Mouse (Mus musculus) embryo, embryonic 10 days (tissue): Measurements from ENCODE around the gene Gm3727.
"Not testable (repeated sequence)": the region's sequence is repeated elsewhere in the genome, so short reads cannot be mapped to it uniquely, and the experiment has no call there.

Experiments used
- DNase-seq: peaks from one replicate; pipeline ENCODE4 v3.0.0-alpha.2; 2015; ENCODE audit warnings: low spot score

The Gm3727 gene

DNA sequence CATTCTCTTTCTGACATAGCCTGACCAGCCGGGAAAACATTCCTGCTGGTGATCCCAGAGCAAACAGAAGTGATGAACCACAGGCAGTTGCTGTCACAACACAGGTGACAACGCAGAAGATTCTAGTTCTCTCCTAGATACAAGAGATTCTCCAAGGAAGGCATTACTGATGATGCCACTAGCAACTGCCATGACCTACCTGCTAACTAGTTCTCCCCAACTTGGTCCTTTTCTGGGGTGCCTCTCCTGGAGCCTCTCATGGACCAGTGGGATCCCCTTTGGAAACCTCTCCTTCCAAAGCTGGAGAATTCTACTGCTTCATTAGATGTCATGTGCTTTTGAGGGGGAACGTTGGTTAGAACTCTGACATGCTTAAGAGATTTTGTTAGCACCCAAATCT is at the start of gene Gm3727:
Gm3727 (minus strand) TSS at position 101 of the 400 bp plus-strand sequence.
- DNase-seq = not testable (repeated sequence)

DNA sequence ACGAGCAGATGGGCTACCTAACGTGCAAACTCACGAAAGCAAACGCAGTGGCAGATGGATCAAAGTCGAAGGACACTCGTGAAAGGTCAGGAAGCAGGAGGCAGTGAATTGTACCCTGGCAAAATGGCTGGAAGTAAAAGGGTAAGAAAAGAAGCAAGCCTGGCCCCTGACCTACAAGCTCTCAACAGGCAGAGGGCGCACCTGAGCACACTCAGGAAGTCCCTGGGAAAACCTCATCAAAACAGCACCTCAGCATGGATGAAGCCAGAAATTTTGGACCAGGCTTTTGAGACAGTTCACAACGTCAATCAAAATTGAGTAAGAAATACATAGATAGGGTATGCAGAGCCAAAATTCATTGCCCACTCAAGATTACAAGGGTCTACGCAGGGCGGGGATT is 21.0 kb downstream of the Gm3727 start:
- peak; percentile 45 for DNase-seq
